Mouse (Mus musculus) ES-E14 (cell line): ENCODE data around the gene Adgrf3.

Experiments used
- CHD2 ChIP-seq: IDR thresholded peaks from 2 replicates; pipeline ENCODE4 v1.6.1; 2014; ENCODE audit warnings: mild to moderate bottlenecking, low read depth, low read length, inconsistent platforms
- HCFC1 ChIP-seq: IDR thresholded peaks from 2 replicates; pipeline ENCODE4 v1.6.1; 2012; ENCODE audit warnings: low read length, inconsistent platforms, borderline replicate concordance; ENCODE audit not compliant: insufficient read depth
- MAFK ChIP-seq: IDR thresholded peaks from 2 replicates; pipeline ENCODE4 v1.6.1; 2014; ENCODE audit warnings: mild to moderate bottlenecking, low read depth, low read length, inconsistent platforms; ENCODE audit not compliant: insufficient read depth
- ZC3H11A ChIP-seq: IDR thresholded peaks from 2 replicates; pipeline ENCODE4 v1.6.1; 2012; ENCODE audit warnings: low read depth, mild to moderate bottlenecking, inconsistent platforms, low read length, borderline replicate concordance
- ZNF384 ChIP-seq: IDR thresholded peaks from 2 replicates; pipeline ENCODE4 v1.6.1; 2012; ENCODE audit warnings: low read depth, low read length, inconsistent platforms

- TF ChIP-seq HCFC1 (no peak), MAFK (no peak), CHD2 (no peak), ZNF384 (no peak), ZC3H11A (no peak)
These were observed 17.2 kb upstream of the Adgrf3 start for GRCm38 (mm10) chr5:30222681-30223080.
